Mouse (Mus musculus): Measurements from ENCODE around the gene Ttll11. TPM values are rescaled to one million over a fixed set of nuclear protein-coding genes. Genes with fewer than 3 reads are reported as not detected.
A peak's percentile ranks its signal among the peaks of the same experiment; 100 is the strongest.

Gene Ttll11
- total RNA-seq, 2 experiments from 2014 or later: 22.5 to 23.7 TPM

DNA sequence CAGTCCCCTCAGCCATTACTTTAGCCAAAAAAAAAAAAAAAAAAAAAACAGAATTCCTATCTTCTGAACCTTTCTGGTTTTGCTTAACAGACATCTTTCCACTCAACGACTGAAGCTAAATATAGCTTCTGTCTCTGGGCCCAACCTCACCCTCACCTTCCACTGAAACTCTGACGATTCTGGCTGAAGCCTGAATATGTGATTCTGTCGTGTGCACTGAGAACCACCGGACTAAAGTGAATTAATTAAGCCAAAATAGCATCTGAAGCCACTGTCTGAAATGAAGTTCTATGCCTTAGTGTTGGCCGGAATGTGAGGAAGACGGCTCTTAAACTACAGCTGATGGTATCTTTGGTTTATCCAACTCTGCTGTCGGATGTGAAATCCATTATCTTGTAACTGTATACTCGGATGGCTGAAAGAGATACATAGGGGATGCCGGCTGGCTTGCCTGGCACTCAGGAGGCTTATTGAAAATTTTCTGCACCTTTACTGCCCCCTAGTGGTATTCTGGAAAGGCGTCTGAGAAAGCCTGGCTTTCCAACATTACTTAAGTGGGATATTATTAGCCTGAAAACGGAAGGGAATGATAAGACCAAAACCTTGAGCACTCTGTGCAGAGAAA lies 73.4 kb downstream of the Ttll11 start:
- DNase-seq (ENCODE audit: low spot score in 2 of 2): peak; percentile 58 to 89

DNA sequence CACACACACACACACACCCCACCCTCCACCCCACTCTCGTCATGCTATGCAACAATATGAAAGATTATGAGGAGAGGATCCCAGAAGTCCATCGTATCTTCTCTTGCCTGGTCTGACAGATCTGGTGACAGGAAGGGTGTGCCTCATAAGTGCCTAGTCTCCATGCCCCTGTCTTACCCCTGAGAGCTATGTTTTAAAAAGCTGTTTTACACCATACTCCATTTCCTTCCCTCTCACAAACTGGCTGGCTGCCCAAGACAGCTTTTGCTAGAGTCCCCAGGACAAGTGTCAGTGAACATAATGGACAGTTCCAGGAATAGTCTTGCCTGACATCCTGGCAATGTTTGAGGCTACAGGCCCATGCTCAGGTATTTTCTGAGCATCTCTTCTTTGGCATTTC lies 78.9 kb downstream of the Ttll11 start:
- DNase-seq (ENCODE audit: low spot score in 2 of 2): no peak

DNA sequence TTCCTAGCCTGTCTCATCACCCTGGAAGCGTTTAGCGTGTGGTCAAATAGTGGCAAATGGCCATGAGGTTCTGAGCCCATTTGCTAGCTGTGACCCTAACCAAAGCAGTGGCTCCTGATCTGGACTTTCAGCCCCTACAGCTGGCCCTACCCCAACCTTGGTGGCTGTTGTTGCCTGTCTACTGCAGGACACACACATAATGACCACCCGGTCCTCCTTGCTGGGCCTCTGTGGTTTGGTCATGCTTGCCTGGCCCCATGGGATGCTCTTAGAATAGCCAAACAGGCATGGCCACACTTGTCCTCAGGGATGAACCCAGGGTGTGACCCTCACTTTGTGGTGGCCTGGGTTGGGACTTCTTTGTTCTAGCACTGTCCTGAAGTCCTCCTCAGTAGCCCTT lies 80.0 kb downstream of the Ttll11 start:
- DNase-seq (ENCODE audit: low spot score in 2 of 2): no peak

DNA sequence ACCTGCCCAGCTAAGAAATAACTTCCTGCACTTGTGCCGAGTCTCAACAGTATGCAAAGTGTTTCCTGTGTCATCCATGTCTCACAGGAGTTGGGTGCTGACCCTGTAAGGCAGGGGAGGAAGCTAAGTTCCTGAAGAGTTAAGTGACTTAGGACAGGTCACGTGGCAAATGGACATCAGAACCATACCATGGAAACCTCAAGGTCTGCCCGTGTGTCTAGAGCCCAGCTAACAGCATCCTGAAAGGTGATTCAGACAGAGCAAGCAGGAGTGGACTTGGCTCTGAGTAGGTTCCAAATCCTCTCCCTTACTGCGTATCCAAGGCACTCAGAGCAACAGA lies 80.6 kb downstream of the Ttll11 start:
- no peak for DNase-seq (ENCODE audit: low spot score in 2 of 2)

DNA sequence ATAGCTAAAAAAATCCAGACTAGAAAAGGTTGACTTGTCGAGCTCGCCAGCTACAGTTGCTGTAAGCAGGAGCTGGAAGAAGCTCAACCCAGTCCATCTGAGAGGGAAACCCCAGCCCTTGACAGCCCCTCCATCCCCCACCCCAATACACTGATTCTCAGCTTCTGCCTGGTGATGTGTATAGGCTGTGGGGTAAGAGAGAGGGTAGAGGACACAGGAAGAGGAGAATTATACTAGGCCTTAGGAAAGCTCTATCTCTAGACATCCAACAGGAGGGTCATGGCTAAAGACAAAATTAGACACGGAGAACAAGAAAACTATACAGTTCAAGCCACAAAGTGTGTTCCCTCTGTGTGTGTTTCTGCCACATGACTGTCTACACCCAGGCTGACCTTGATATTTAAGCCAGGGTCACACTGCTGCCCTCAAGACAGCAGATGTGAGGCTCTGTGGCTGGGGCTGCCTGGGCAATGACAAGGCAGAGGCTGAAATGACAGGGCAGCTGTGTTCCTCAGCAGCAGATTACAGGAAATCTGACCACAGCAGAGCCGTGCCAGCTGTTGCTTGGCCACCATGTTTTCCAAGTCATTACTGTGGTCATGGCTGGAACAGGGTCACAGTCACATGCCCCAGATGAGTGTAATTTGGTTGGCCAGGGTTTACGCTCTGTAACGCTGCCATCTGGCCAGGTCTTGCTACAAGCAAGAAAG lies 81.1 kb downstream of the Ttll11 start:
- DNase-seq (ENCODE audit: low spot score in 2 of 2): no peak

DNA sequence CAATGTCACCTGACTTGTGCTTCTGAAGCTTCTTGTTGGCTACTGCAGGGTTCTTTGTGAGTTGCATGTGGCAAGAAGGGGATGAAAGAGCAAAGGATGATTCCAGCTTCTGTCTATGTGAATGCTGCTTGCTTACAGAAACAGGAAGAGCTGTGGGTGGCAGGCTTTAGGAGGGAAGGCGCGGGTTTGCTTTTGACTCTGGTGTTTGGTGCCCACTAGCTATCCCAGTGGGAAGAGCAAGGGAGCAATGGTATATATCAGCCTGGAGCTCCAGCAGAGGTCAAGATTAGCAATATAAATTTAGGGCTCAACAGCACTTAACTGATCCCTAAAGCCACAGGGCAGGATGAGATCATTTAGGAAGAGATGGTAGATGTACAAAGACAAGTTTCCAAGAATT lies 82.6 kb downstream of the Ttll11 start:
- no peak for DNase-seq (ENCODE audit: low spot score in 2 of 2)

DNA sequence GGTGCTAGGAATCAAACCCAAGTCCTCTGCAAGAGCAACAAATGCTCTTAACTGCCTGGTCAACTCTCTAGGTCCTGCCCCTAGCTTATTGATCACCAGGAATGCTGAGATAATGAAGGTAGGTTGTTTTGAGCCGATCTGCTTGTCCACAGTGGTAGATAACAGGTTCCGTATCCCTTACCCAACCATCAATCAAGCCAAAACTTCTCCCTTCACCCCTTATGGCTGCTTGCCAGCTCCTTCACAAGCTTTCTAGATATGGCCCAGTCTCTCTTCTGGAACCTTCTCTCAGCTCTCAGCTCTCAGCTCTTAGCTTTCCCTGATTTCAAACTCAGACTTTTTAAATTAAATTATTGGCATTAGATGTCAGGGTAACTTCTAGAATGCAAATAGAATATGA lies 85.2 kb downstream of the Ttll11 start:
- DNase-seq (ENCODE audit: low spot score in 2 of 2): no peak

DNA sequence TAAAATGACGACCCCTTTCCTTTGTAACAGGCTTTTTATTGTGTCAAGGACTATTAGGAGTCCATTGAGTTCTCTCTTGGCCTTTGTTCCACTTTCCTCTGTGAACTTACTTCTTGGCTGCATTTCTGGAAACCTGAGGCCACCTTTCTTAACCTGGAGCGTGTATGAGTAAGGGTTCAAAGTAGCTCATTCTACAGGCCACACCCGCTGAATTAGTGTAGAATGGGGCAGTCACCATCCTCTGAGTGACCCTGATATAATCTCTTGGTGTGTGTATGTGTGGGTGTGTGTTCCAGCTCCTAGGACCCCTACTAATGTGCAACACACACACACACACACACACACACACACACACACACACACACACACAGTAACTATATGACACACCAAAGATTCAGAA lies 89.1 kb downstream of the Ttll11 start:
- no peak for DNase-seq (ENCODE audit: low spot score in 2 of 2)

DNA sequence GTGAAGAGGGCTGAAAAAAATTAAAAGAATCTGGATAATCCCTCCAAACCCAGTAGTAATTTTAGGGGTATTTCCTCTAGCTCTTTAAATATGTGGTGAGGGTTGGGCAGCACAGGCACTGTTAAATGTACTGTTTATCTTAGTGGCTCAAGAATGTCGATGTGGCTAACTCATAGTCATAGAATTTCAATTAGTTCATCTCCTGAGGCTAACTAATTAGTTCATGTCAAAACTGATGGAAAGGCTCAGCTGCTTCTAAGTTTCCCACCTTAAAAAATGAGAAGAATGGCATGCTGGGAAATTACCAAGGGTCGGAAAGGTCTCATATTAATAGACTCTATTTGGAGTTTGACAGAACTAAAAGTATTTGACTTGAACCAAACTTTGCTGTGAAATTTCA lies 89.9 kb downstream of the Ttll11 start:
- DNase-seq (ENCODE audit: low spot score in 2 of 2): no peak

DNA sequence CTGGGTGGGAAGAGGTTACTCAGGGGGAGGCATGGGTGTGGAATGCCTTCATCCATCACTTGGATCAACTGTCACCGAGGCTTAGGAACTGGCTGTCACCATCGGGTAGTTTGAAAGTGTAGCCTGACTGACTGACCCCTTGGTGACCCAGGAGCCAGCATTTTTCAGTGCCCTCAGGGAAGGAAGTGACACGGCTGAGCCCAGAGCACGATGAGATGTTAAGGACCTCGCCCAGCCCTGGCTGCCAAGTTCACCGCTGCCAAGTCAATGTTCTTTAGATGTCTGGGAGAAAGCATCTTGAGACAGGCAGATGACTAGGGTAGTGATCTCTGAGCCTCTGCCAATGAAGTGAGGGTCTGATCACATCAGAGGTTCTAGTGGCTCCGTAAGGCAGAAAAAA lies 95.4 kb downstream of the Ttll11 start:
- no peak for DNase-seq (ENCODE audit: low spot score in 2 of 2)

DNA sequence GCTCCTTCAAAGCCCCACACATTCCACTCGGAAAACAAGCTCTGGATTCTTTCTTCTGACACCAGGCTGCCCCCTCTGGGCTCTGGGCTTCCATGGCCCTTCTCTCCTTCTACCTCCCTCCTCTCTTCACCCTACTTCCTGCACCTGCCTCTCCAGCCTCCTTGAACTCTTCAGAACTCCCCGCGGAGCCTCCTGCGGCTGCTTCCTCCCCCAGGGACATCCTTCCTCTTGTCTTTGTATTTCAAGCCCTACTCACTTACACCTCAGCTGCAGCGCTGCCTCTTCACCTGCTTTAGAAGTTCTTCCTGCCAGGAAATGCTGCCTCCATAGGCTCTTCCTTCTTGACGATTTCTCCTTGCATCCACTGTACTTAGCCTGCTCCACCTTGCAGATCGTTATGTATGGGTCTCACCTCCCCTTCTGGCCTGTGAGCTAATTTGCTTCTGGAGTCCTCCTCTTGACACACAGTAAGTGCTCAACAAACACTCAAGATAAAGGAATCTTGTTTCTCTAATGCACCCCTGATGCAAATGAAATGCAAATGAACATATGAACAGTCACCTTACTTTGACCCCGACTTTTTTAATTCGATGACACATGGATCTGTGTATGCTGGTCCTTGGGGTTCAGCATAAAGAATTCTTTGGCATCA lies 97.3 kb downstream of the Ttll11 start:
- no peak for DNase-seq (ENCODE audit: low spot score in 2 of 2)

DNA sequence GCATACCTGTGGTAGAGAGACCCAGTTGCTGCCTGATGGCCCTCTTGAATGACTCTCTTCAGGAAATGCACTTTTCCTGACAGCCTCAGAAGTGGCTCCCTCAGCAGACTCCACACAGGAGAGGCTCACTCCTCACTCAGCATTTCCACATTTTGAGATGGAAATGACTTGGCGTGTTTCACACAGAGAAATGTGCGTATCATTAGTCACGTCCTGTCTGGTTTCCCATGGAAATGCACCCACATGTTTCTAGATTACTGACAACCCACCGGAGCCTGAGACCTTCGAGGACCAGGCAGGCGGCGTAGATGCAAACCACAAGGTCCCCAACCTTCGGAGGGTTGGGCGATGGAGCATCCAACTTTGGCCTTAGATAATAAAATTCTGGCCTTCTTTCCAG lies 97.8 kb downstream of the Ttll11 start:
- DNase-seq (ENCODE audit: low spot score in 2 of 2): no peak

DNA sequence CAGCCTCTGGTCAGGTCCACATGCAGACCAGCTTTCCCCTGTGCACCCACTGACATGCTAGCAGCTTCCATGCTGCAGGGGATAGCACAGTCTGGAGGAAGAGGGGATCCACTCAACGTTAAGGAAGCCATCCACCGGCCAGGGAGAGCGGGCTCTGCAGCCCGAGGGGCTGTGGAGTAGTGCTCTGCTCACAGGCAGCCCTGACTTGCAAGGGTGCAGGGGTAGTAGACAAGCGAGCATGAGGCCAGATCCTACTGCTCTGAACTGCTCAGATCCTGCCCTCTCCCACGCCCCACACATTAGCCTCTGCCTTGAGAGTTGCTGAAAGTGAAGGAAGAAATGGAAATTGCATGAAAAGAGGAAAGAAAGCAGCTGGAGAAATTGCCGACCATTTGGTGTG lies 99.4 kb downstream of the Ttll11 start:
- no peak for DNase-seq (ENCODE audit: low spot score in 2 of 2)

DNA sequence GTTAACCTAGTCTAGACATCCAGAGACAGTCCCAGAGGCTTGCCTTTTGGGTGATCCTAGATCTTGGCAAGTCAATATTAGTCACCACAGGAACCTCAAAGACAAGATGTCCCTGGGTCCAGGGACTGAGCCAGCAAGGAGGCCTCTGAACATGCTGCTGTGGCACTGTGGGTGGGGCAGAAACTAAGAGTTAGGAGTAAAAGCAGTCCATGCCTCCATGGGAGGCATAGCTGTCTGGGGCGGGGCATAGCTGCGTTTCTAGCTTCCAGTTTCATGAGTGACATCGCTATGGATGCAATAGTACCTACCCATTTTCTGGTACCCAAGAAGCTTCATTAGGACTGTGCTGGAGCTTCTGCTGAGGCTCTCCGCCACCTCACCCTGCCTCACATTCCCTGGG lies 99.8 kb downstream of the Ttll11 start:
- no peak for DNase-seq (ENCODE audit: low spot score in 2 of 2)

DNA sequence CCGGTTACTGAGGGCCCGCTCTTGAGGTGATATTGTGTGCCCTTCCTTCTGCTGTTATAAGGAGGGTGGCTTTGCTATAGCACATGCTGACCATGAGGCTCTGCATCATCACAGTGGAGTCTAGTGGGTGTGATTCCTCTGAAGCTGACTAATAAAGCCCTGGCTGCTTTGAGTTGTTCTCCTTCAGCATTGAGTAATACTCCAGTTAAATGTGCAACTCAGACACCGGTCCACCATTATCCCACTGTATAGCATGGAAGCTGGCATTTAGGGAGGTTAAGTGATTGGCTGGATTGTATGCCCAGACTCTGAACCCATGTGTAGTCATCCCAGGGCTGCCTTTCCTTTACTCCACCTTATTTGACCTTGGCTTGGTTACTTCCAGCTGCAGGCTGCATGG lies 101.2 kb downstream of the Ttll11 start:
- DNase-seq (ENCODE audit: low spot score in 2 of 2): no peak

DNA sequence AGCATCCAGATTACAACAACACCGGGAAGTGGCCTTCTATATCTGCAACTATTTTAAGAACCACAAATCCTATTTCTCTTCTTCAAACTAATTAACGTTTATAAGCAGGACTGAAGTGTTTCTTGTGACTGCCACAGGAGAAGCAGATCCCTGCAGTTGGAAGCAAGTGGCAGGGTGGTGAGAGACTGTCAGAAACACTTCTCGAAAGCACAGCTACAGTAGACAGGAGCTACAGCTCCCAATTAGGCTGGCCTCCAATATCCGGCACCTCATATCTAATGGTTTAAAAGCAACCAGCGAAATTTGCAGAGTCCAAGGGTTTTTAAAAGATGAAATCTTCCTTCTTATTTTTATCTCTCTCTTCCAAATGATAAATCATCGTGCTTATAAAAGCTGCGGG lies 104.1 kb downstream of the Ttll11 start:
- no peak for DNase-seq (ENCODE audit: low spot score in 2 of 2)

DNA sequence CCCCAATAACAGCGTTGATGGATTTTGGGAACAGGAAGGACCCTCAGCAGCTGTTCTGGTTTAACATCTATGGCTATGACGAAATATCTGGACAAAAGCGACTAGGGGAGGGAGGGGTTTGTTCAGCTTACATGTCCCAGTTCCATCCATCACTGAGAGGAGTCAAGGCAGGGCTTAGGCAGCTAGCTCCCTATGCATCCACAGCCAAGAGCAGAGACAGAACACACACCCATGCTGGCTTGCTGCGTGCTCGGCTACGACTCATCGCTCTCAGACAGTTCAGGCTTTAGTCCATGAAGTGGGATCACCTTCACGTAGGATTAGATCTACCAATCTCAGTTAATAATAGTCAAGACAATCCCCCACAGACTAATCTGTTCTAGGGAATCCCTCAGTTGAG lies 105.3 kb downstream of the Ttll11 start:
- DNase-seq (ENCODE audit: low spot score in 2 of 2): no peak

DNA sequence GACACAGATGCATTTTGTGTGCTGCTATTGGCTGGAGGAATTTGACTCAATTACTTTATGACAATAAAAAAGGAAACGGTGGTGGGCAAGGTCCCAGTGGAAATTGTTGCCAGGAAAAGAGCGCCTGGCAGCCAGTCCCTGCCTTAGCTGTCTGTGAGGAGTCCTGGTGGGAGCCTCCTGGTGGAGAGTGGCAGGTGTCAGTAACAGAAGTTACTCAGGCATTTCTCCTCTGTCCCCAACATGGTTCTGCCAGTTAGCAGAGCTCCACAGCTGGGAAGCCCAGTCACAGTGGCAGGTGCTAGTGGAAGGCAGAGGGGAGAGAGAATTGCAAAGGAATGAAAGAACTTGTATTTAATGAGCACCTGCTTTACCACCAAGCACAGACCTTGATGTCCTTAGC lies 110.5 kb downstream of the Ttll11 start:
- peak; percentile 49 to 52 for DNase-seq (ENCODE audit: low spot score in 2 of 2)

DNA sequence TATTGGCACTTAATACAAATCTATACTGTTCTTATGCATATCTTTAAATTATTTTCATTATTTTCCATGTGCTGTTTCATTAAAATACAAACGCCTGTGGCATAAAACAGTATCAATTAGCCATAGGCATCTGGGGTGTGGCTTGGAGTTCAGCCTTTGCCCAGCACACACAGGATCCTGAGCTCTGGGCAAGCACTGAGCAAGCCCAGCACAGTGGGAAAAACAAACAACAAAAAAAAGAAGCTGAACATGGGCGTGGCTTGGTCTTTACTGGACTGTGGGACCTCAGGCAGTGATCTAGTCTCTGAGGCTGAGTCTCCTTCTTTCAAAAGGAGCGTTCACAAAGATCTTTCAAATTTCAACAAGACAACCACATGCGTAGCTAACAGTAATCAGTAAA lies 116.4 kb downstream of the Ttll11 start:
- DNase-seq (ENCODE audit: low spot score in 2 of 2): no peak

DNA sequence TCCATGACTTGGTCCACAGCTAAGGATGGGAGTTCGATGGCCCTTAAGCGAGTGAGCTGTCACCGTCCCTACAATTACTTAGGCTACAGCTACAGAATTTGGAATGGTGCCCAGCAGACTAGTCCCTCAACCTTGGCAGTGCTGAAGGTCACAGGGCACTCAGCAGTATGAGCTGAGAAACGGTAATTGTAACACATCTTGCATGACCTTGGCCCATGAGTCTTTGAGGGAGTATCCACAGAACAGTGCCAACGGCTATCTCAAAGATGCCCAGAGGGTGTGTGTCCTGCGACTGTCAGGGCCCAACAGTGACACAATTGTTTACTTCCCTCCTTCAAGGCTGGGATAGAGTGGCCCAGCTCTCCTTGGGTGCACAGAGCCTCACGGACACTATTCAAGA lies 118.5 kb downstream of the Ttll11 start:
- DNase-seq (ENCODE audit: low spot score in 2 of 2): no peak

DNA sequence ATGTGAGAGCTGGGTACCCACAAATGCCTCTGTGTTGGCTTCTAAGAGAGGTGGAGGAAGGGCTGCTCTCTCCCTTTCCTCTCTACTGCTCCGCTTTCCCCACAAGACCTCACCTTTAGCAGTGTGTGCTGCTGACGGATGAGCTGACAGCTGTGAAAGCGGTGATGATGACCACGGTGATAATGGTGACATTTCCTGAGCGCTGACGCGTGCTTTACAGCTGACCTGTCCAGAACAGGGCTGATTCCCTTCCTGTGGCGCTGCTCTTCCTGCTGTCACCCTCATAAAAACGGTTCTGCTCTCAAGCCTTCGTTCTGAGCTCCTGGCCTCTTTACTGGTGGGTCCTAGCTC lies 119.3 kb downstream of the Ttll11 start:
- no peak for DNase-seq (ENCODE audit: low spot score in 2 of 2)

DNA sequence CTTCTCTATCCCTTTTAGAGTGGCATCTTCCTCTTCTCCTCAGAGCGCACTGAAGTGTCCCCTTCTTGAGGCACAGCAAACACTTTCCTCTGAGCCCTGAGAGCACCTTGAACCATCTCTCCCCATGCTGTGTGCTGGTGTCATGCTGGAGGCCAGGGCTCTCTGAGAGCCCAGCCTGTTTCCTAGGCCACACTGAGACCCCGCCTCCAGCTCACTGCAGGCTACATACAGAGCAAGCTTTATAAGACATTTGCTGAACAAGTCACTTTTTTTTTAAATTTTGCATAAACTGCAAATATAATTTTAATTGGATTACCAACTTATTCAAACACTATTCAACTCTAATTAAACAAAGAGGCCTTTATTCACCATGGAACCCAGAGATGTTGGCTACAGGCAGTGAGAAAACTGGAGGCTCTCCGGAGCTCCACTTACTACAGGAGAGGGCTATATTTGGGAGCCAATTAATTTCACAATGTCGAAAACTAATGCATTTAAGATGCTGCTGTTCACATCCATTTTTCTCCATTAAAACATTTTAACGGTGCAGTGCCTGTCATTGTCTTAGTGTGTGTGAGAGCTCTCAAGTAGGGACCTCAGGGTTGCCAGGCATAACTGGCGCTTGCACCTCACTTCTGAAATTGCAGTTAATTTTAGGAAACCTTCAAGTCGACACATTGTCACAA lies 119.9 kb downstream of the Ttll11 start:
- DNase-seq (ENCODE audit: low spot score in 2 of 2): no peak
